Mouse (Mus musculus) hindbrain, embryonic 16.5 days (tissue): ENCODE measurements around the gene Tex38. TPM values are rescaled to one million over a fixed set of nuclear protein-coding genes. Genes with fewer than 3 reads are reported as not detected.
A peak's percentile ranks its signal among the peaks of the same experiment; 100 is the strongest.

Experiments used
- ATAC-seq: fragments of 200-750 bp; cut with Nextera tagmentation; 2 replicates; pipeline ENCODE4 v1.8.0; 2017; ENCODE audit warnings: moderate TSS enrichment, moderate library complexity
- H3K27ac ChIP-seq: fragments of 300-500 bp; sonication (generic); 2 replicates; pipeline ENCODE4 v1.5.1; 2014; ENCODE audit warnings: low read depth, mild to moderate bottlenecking, control low read depth, low read length, moderate library complexity
- H3K27me3 ChIP-seq: fragments of 300-500 bp; sonication (generic); replicated peaks from 2 replicates; pipeline ENCODE4 v1.6.1; 2014; ENCODE audit warnings: low read length; ENCODE audit not compliant: control insufficient read depth, insufficient read depth
- H3K36me3 ChIP-seq: fragments of 300-500 bp; sonication (generic); 2 replicates; pipeline ENCODE4 v1.6.1; 2014; ENCODE audit warnings: mild to moderate bottlenecking, low read length, moderate library complexity, mixed read lengths; ENCODE audit not compliant: control insufficient read depth, insufficient read depth
- H3K4me1 ChIP-seq: fragments of 300-500 bp; sonication (generic); 2 replicates; pipeline ENCODE4 v1.6.1; 2014; ENCODE audit warnings: low read depth, low read length; ENCODE audit not compliant: control insufficient read depth, insufficient read depth
- H3K4me2 ChIP-seq: fragments of 300-500 bp; sonication (generic); 2 replicates; pipeline ENCODE4 v1.6.1; 2014; ENCODE audit warnings: mild to moderate bottlenecking, low read length, control low read depth, moderate library complexity
- H3K4me3 ChIP-seq: fragments of 300-500 bp; sonication (generic); 2 replicates; pipeline ENCODE4 v1.5.1; 2014; ENCODE audit warnings: mild to moderate bottlenecking, low read length, control low read depth, moderate library complexity
- H3K9ac ChIP-seq: fragments of 300-500 bp; sonication (generic); 2 replicates; pipeline ENCODE4 v1.6.1; 2014; ENCODE audit warnings: low read depth, mild to moderate bottlenecking, control low read depth, low read length, moderate library complexity
- H3K9me3 ChIP-seq: fragments of 300-500 bp; sonication (generic); 2 replicates; pipeline ENCODE4 v1.6.1; 2014; ENCODE audit warnings: mild to moderate bottlenecking, low read length, moderate library complexity; ENCODE audit not compliant: control insufficient read depth
- WGBS: fragments of 180-500 bp; shearing (Covaris S2); extraction: QIAGEN DNeasy Blood & Tissue Kit; methylation state at CpG from one replicate; pipeline ENCODE4 v1.1.7; 2014; 5-methylcytosine and 5-hydroxymethylcytosine counted together
- polyA plus RNA-seq: library from polyadenylated mRNA; unstranded; fragments of >200 nt; fragmentation: Nextera tagmentation; extraction: Ambion mirVana; gene quantifications from 2 replicates; pipeline ENCODE4 v1.2.1, GENCODE M21; 2015

The Tex38 gene
- polyA plus RNA-seq, 1 experiment from 2014 or later: 0.33 TPM

GRCm38 (mm10) chr4:115754851-115755250 is 26.0 kb downstream of the Tex38 start:
- no peak for ATAC-seq
- Histone ChIP-seq H3K27me3 (no peaks in the 10 kb centered on the region), H3K4me1 (no peaks in the 10 kb centered on the region), H3K27ac (no peak overlapping the region), H3K9ac (no peak overlapping the region), H3K9me3 (no peaks in the 10 kb centered on the region), H3K4me3 (no peak overlapping the region), H3K4me2 (no peak overlapping the region), H3K36me3 (peaks cover 10% of the 10 kb centered on the region; the same call in 1 of the 2 replicates)
- WGBS: 100% methylated on average over 1 of the region's 1 CpGs

GRCm38 (mm10) chr4:115754101-115754500 is 26.7 kb downstream of the Tex38 start:
- peaks cover 11% of the 10 kb centered on the region for H3K36me3 ChIP-seq
- no peaks in the 10 kb centered on the region for H3K9me3 ChIP-seq
- no peaks in the 10 kb centered on the region for H3K27me3 ChIP-seq
- no peak overlapping the region for H3K4me2 ChIP-seq
- ATAC-seq: no peak
- no peak overlapping the region for H3K27ac ChIP-seq
- WGBS: 92% methylated on average over 3 of the region's 3 CpGs
- no peak overlapping the region for H3K4me3 ChIP-seq
- no peaks in the 10 kb centered on the region for H3K4me1 ChIP-seq
- H3K9ac ChIP-seq: no peak overlapping the region

- Histone ChIP-seq H3K36me3 (peaks cover 9% of the 10 kb centered on the region), H3K4me2 (no peak overlapping the region), H3K9ac (no peak overlapping the region), H3K4me1 (no peaks in the 10 kb centered on the region), H3K27ac (no peak overlapping the region), H3K4me3 (no peak overlapping the region), H3K27me3 (no peaks in the 10 kb centered on the region), H3K9me3 (no peaks in the 10 kb centered on the region)
- no peak for ATAC-seq
- WGBS: 88% methylated on average over 1 of the region's 1 CpGs
These were observed 31.5 kb downstream of the Tex38 start for GRCm38 (mm10) chr4:115749336-115749735.

GRCm38 (mm10) chr4:115748181-115748580 is 32.6 kb downstream of the Tex38 start:
- H3K27ac ChIP-seq: no peak overlapping the region
- peaks cover 10% of the 10 kb centered on the region for H3K36me3 ChIP-seq
- no peaks in the 10 kb centered on the region for H3K9me3 ChIP-seq
- WGBS: 72% methylated on average over 1 of the region's 1 CpGs
- ATAC-seq: no peak
- H3K4me1 ChIP-seq: no peaks in the 10 kb centered on the region
- no peak overlapping the region for H3K4me3 ChIP-seq
- no peak overlapping the region for H3K4me2 ChIP-seq
- no peak overlapping the region for H3K9ac ChIP-seq
- H3K27me3 ChIP-seq: no peaks in the 10 kb centered on the region

GRCm38 (mm10) chr4:115743096-115743495 is 37.7 kb downstream of the Tex38 start:
- 92% methylated on average over 4 of the region's 4 CpGs for WGBS
- no peak for ATAC-seq
- peaks cover 16% of the 10 kb centered on the region for H3K36me3 ChIP-seq
- peaks cover 19% of the 10 kb centered on the region for H3K4me1 ChIP-seq
- no peak overlapping the region for H3K4me2 ChIP-seq
- no peaks in the 10 kb centered on the region for H3K9me3 ChIP-seq
- no peak overlapping the region for H3K9ac ChIP-seq
- no peak overlapping the region; the same call in 1 of the 2 replicates for H3K27ac ChIP-seq
- no peak overlapping the region for H3K4me3 ChIP-seq
- no peaks in the 10 kb centered on the region for H3K27me3 ChIP-seq

GRCm38 (mm10) chr4:115742658-115743057 is 38.2 kb downstream of the Tex38 start:
- Histone ChIP-seq H3K36me3 (peaks cover 14% of the 10 kb centered on the region), H3K27me3 (no peaks in the 10 kb centered on the region), H3K9ac (no peak overlapping the region), H3K4me3 (no peak overlapping the region), H3K27ac (no peak overlapping the region; the same call in 1 of the 2 replicates), H3K4me1 (peaks cover 19% of the 10 kb centered on the region), H3K9me3 (no peaks in the 10 kb centered on the region), H3K4me2 (no peak overlapping the region)
- no peak for ATAC-seq

GRCm38 (mm10) chr4:115738481-115738985 is 42.3 kb downstream of the Tex38 start:
- WGBS: 49% methylated on average over 13 of the region's 13 CpGs
- peak overlapping the region; percentile 82 for H3K4me3 ChIP-seq

GRCm38 (mm10) chr4:115737551-115738041 is 43.2 kb downstream of the Tex38 start, which contains the start of gene Efcab14:
Gene Efcab14, plus strand, starts transcription at chr4:115737744.
- H3K4me1 ChIP-seq: peaks cover 19% of the 10 kb centered on the region
- peaks cover 6% of the 10 kb centered on the region for H3K36me3 ChIP-seq
- H3K27me3 ChIP-seq: no peaks in the 10 kb centered on the region; the same call in 1 of the 2 replicates
- H3K9ac ChIP-seq: peak within 1 kb of the TSS; percentile 93
- no peaks in the 10 kb centered on the region for H3K9me3 ChIP-seq
- peak within 1 kb of the TSS; percentile 81 for H3K4me2 ChIP-seq
- H3K27ac ChIP-seq: peak within 1 kb of the TSS; percentile 87
- ATAC-seq: peak; percentile 100
- 0% methylated on average over 43 of the region's 45 CpGs for WGBS
- peak within 1 kb of the TSS; percentile 82 for H3K4me3 ChIP-seq

More at GRCm38 (mm10) chr4:115738481-115738985, 42.3 kb downstream of the Tex38 start:
- H3K4me1 ChIP-seq: peaks cover 19% of the 10 kb centered on the region
- peaks cover 10% of the 10 kb centered on the region for H3K36me3 ChIP-seq
- H3K4me2 ChIP-seq: peak overlapping the region; percentile 81
- H3K9ac ChIP-seq: peak overlapping the region; percentile 93
- no peaks in the 10 kb centered on the region; the same call in 1 of the 2 replicates for H3K27me3 ChIP-seq
- no peak for ATAC-seq
- H3K9me3 ChIP-seq: no peaks in the 10 kb centered on the region
- no peak overlapping the region for H3K27ac ChIP-seq

- H3K9ac ChIP-seq: no peak overlapping the region
- peaks cover 18% of the 10 kb centered on the region for H3K4me1 ChIP-seq
- WGBS: 72% methylated on average over 4 of the region's 4 CpGs
- no peak overlapping the region for H3K27ac ChIP-seq
- no peaks in the 10 kb centered on the region; the same call in 1 of the 2 replicates for H3K36me3 ChIP-seq
- H3K4me2 ChIP-seq: no peak overlapping the region
- no peaks in the 10 kb centered on the region; the same call in 1 of the 2 replicates for H3K27me3 ChIP-seq
- H3K9me3 ChIP-seq: no peaks in the 10 kb centered on the region
- no peak overlapping the region for H3K4me3 ChIP-seq
- no peak for ATAC-seq
These were observed 46.0 kb downstream of the Tex38 start for GRCm38 (mm10) chr4:115734867-115735266.
